Mouse (Mus musculus) heart, embryonic 14.5 days (tissue): ENCODE data around the gene Zscan20. TPM values are rescaled to one million over a fixed set of nuclear protein-coding genes. Genes with fewer than 3 reads are reported as not detected.
"Not testable (repeated sequence)": the region's sequence is repeated elsewhere in the genome, so short reads cannot be mapped to it uniquely, and the experiment has no call there.

Experiments
- ATAC-seq: fragments of 200-750 bp; cut with Nextera tagmentation; 2 replicates; pipeline ENCODE4 v1.8.0; 2017; ENCODE audit warnings: low read depth, moderate TSS enrichment; ENCODE audit not compliant: insufficient number of reproducible peaks, insufficient read depth, low FRiP score
- H3K27ac ChIP-seq, 2 experiments: fragments of 200-500 bp in 1 of 2; fragments of 300-500 bp in 1 of 2; sonication (generic) in 1 of 2; replicated peaks in 1 of 2; 2 replicates each; pipeline ENCODE4 v1.5.1; 2012 to 2014; ENCODE audit warnings: low read depth in 2 of 2, low read length in 2 of 2, control low read depth in 1 of 2, mild to moderate bottlenecking in 1 of 2, mixed read lengths in 1 of 2; ENCODE audit not compliant: control insufficient read depth in 1 of 2, insufficient read depth in 1 of 2
- H3K27me3 ChIP-seq: fragments of 300-500 bp; sonication (generic); 2 replicates; pipeline ENCODE4 v1.6.1; 2014; ENCODE audit warnings: mild to moderate bottlenecking, low read length, control low read depth; ENCODE audit not compliant: control insufficient read depth, insufficient read depth
- H3K36me3 ChIP-seq: fragments of 300-500 bp; sonication (generic); 2 replicates; pipeline ENCODE4 v1.6.1; 2014; ENCODE audit warnings: mild to moderate bottlenecking, control low read depth, low read length, mixed read lengths; ENCODE audit not compliant: control insufficient read depth, insufficient read depth
- H3K4me1 ChIP-seq, 2 experiments: fragments of 200-500 bp in 1 of 2; fragments of 300-500 bp in 1 of 2; sonication (generic) in 1 of 2; 2 replicates each; pipeline ENCODE4 v1.6.1; 2012 to 2014; ENCODE audit warnings: low read length in 2 of 2, control low read depth in 1 of 2, mixed read lengths in 1 of 2; ENCODE audit not compliant: control insufficient read depth in 2 of 2, insufficient read depth in 2 of 2
- H3K4me2 ChIP-seq: fragments of 300-500 bp; sonication (generic); 2 replicates; pipeline ENCODE4 v1.6.1; 2014; ENCODE audit warnings: mild to moderate bottlenecking, low read length
- H3K4me3 ChIP-seq, 2 experiments: fragments of 200-500 bp in 1 of 2; fragments of 300-500 bp in 1 of 2; sonication (generic) in 1 of 2; 2 replicates each; pipeline ENCODE4 v1.5.1; 2012 to 2014; ENCODE audit warnings: low read length in 2 of 2, mild to moderate bottlenecking in 2 of 2, control low read depth in 1 of 2, low read depth in 1 of 2, moderate library complexity in 1 of 2; ENCODE audit not compliant: control insufficient read depth in 1 of 2, insufficient read depth in 1 of 2
- H3K9ac ChIP-seq: fragments of 300-500 bp; sonication (generic); 2 replicates; pipeline ENCODE4 v1.6.1; 2014; ENCODE audit warnings: mild to moderate bottlenecking, low read length
- H3K9me3 ChIP-seq: fragments of 300-500 bp; sonication (generic); 2 replicates; pipeline ENCODE4 v1.6.1; 2016; ENCODE audit warnings: low read length, control low read depth; ENCODE audit not compliant: control insufficient read depth
- WGBS: fragments of 180-500 bp; shearing (Covaris S2); extraction: QIAGEN DNeasy Blood & Tissue Kit; methylation state at CpG from one replicate; pipeline ENCODE4 v1.1.7; 2014; 5-methylcytosine and 5-hydroxymethylcytosine counted together
- polyA plus RNA-seq: library from polyadenylated mRNA; unstranded; fragments of >200 nt; fragmentation: Nextera tagmentation; extraction: Ambion mirVana; gene quantifications from 2 replicates; pipeline ENCODE4 v1.2.1, GENCODE M21; 2014

Zscan20 gene
- polyA plus RNA-seq, 1 experiment from 2014 or later, result 4.4 TPM

GRCm38 (mm10) chr4:128579182-128579581, 30.7 kb downstream of the Zscan20 start:
- Histone ChIP-seq H3K9me3 (peaks cover 43% of the 10 kb centered on the region), H3K36me3 (peaks cover 34% of the 10 kb centered on the region), H3K4me2 (no peak overlapping the region), H3K27ac (no peak overlapping the region), H3K9ac (no peak overlapping the region), H3K4me1 (no peaks in the 10 kb centered on the region), H3K4me3 (no peak overlapping the region), H3K27me3 (no peaks in the 10 kb centered on the region)
- ATAC-seq, result no peak
- 55% methylated on average over 4 of the region's 4 CpGs for WGBS

DNA sequence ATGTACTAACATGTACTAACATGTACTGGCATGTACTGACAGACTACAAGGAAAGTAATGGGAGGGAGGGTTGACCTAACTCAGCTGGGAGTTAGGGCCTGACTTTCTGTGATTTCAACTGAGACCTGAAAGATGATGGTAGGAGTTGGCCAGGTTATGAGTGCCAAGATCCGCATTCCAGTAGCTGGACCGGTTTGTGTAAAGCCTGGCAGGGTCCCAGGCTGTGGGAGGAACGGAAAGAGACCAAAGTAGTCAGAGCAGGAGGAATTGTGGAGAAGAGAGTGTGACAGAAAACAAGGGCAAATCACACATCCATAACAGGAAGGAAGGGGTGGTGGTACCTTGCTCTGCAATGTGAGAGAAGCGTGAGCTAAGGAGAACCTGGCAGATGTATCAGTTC, 34.1 kb downstream of the Zscan20 start:
- ATAC-seq, result no peak
- WGBS, result 75% methylated on average over 4 of the region's 4 CpGs
- H3K27ac ChIP-seq, result no peak overlapping the region
- H3K27me3 ChIP-seq, result no peaks in the 10 kb centered on the region
- no peak overlapping the region for H3K9ac ChIP-seq
- H3K9me3 ChIP-seq, result peaks cover 10% of the 10 kb centered on the region
- no peak overlapping the region for H3K4me3 ChIP-seq
- H3K36me3 ChIP-seq, result peaks cover 8% of the 10 kb centered on the region
- H3K4me1 ChIP-seq, result no peaks in the 10 kb centered on the region
- no peak overlapping the region for H3K4me2 ChIP-seq

- Histone ChIP-seq H3K9me3 (no peaks in the 10 kb centered on the region), H3K4me3 (no peak overlapping the region), H3K27me3 (no peaks in the 10 kb centered on the region), H3K27ac (no peak overlapping the region), H3K9ac (no peak overlapping the region), H3K4me1 (no peaks in the 10 kb centered on the region), H3K4me2 (no peak overlapping the region), H3K36me3 (no peaks in the 10 kb centered on the region)
- ATAC-seq, result no peak
- 72% methylated on average over 3 of the region's 3 CpGs for WGBS
Measured at GRCm38 (mm10) chr4:128560327-128560726, 49.6 kb downstream of the Zscan20 start.

DNA sequence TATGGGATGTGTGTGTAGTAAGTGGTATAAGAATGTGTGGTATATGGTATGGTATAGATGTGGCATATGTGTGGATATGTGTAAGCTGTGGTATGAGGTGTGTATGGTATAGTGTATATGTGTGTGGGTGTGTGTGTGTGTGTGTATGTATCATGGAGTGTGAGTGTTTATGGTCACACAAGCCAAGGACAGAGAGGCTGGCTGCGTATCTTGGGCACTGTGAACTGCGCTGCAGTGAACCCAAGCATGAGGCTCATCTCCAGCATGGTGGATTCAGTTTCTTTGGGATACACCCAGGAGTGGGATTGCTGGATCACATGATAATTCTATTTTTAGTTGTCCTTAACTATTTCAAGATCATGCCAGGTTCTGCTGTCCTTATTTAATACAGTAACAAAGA, 55.7 kb downstream of the Zscan20 start:
- no peaks in the 10 kb centered on the region for H3K27me3 ChIP-seq
- no peaks in the 10 kb centered on the region for H3K9me3 ChIP-seq
- 93% methylated on average over 2 of the region's 2 CpGs for WGBS
- H3K36me3 ChIP-seq, result no peaks in the 10 kb centered on the region
- no peak overlapping the region for H3K4me3 ChIP-seq
- H3K9ac ChIP-seq, result no peak overlapping the region
- H3K4me1 ChIP-seq, result no peaks in the 10 kb centered on the region
- no peak for ATAC-seq
- no peak overlapping the region for H3K4me2 ChIP-seq
- no peak overlapping the region for H3K27ac ChIP-seq

GRCm38 (mm10) chr4:128550756-128551155, 59.1 kb downstream of the Zscan20 start:
- Histone ChIP-seq H3K4me2 (no peak overlapping the region), H3K4me3 (no peak overlapping the region), H3K27me3 (no peaks in the 10 kb centered on the region), H3K9ac (no peak overlapping the region), H3K36me3 (no peaks in the 10 kb centered on the region), H3K4me1 (no peaks in the 10 kb centered on the region), H3K27ac (no peak overlapping the region), H3K9me3 (no peaks in the 10 kb centered on the region)
- WGBS, result 58% methylated on average over 6 of the region's 6 CpGs
- ATAC-seq, result no peak

DNA sequence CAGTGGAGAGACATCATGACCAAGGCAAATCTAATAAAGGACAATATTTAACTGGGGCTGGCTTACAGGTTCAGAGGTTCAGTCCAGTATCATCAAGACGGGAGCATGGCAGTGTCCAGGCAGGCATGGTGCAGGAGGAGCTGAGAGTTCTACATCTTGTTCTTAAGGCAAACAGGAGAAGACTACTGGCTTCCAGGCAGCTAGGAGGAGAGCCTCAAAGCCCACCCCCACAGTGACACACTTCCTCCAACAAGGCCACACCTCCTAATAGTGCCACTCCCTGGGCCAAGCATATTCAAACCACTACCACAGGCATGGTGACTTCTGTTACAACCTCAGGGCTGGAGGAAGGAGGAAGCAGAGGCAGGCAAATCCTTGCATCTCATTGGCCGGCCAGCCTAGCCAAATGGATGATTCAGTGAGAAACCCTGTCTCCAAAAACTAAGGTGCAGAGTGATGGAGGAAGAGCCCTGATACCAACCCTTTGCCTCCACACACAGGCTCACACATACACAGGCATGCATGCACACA, 65.9 kb downstream of the Zscan20 start:
- H3K27me3 ChIP-seq, H3K36me3 ChIP-seq, H3K4me2 ChIP-seq, H3K4me1 ChIP-seq, H3K4me3 ChIP-seq, ATAC-seq, H3K9me3 ChIP-seq, H3K27ac ChIP-seq, H3K9ac ChIP-seq: not testable (repeated sequence)
- 58% methylated on average over 2 of the region's 2 CpGs for WGBS

- no peak overlapping the region for H3K4me2 ChIP-seq
- H3K36me3 ChIP-seq, result no peaks in the 10 kb centered on the region
- H3K9ac ChIP-seq, result no peak overlapping the region
- H3K9me3 ChIP-seq, result no peaks in the 10 kb centered on the region
- no peak overlapping the region for H3K4me3 ChIP-seq
- WGBS, result 30% methylated on average over 2 of the region's 2 CpGs
- no peaks in the 10 kb centered on the region for H3K4me1 ChIP-seq
- H3K27ac ChIP-seq, result no peak overlapping the region
- ATAC-seq, result no peak
- H3K27me3 ChIP-seq, result no peaks in the 10 kb centered on the region
Measured at GRCm38 (mm10) chr4:128543378-128543777, 66.5 kb downstream of the Zscan20 start.
